Mouse (Mus musculus) heart, adult 11 months (tissue): Measurements from ENCODE around the gene Kansl1l.
"Not testable (repeated sequence)": the region's sequence is repeated elsewhere in the genome, so short reads cannot be mapped to it uniquely, and the experiment has no call there.

ENCODE experiments used
- DNase-seq: peaks from one replicate; pipeline ENCODE4 v3.0.0; 2022

Gene Kansl1l

DNA sequence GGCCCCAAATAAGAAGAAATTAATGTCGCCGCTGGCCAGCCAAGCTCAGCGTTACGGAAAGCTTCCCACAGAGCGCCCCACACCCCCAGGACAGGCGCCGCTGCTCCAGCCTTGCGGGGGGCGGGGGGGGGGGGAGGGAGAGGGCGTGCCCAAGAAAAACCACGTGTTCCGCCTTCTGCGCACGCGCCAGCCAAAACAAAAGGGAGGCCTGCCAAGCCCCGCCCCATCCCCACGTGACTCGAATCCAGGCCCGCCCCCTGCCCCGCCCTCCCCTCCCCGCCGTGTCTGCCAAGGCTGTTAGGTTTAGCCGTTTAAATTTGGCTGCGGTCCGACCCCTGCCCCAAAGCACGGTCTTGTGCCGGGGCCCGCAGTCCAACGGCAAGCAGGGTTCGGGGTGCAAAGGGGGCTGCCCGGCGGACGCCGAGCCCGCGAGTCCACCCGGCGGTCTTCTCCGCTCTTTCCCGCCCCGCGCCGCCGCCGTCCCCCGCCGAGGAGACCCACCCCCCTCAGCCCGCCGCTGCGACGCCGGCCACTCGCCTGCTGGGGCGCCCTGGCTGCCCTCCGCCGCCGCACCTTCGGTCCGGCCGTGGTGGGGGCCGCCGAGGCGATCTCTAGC is 417 bp downstream of the Kansl1l start:
- peak; percentile 99 for DNase-seq

GRCm38 (mm10) chr1:66815941-66816777 is 1.2 kb downstream of the Kansl1l start:
- DNase-seq = peak; percentile 97

GRCm38 (mm10) chr1:66814756-66815155 is 2.6 kb downstream of the Kansl1l start:
- DNase-seq = peak; percentile 86

- peak; percentile 82 for DNase-seq
Observed at GRCm38 (mm10) chr1:66813191-66813590, 4.2 kb downstream of the Kansl1l start.

DNA sequence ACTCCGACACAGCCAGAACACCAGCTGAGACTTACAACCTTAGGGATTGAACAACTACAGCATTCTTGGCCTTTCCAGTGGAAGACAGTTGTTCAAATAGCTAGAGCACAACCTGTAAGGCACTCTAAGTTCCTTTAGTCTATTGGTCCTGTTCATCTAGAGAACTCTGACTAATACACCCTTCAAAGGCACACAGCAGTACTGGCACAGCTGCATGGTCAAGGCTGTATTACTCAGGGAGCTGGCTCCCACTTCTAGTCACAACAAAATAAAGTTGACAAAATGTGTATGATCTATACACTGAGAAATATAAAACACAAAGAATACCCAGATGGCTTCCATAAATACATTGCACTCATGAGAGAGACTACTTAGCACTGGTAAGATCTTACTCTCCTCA is 10.5 kb downstream of the Kansl1l start:
- no peak for DNase-seq

- DNase-seq = no peak
Observed at GRCm38 (mm10) chr1:66805408-66805807, 12.0 kb downstream of the Kansl1l start.

- DNase-seq = no peak
Observed at GRCm38 (mm10) chr1:66804710-66805109, 12.7 kb downstream of the Kansl1l start.

DNA sequence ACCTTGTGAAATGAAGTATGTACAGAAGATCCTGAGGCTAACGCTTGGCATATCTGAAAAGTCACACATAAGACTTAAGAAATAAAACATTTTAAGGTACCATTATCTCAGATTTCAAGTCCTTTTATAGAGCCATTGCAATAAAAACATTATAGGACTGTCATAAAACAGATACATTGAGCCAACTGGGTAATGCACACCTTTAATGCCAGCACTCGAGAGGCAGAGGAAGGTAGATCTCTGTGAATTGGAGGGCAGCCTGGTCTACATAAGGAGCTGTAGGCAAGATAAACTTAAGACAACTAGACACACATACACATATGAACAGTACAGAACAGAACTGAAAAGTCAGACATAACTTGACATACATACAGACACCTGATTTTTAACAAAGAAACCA is 19.4 kb downstream of the Kansl1l start:
- no peak for DNase-seq

GRCm38 (mm10) chr1:66792838-66793466 is 24.4 kb downstream of the Kansl1l start:
- DNase-seq = no peak

DNA sequence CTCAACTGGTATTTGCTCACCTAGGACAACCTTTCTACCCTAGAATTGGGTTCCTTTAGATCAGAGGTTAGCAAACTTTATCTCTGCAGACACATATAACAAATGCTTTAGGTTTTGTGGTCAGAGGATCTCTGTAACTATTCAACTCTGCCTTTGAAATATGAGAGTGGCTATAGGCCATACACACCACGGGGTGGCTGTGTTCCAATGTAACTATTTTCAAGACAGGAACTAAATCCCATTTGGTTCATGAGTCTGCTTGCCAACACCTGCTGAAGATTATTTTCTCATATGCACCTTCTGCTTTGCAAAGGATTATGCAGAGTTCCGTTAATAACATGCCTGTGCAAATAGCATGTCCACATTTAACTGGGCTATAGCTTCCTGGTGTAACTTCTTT is 35.1 kb downstream of the Kansl1l start:
- DNase-seq = no peak

DNA sequence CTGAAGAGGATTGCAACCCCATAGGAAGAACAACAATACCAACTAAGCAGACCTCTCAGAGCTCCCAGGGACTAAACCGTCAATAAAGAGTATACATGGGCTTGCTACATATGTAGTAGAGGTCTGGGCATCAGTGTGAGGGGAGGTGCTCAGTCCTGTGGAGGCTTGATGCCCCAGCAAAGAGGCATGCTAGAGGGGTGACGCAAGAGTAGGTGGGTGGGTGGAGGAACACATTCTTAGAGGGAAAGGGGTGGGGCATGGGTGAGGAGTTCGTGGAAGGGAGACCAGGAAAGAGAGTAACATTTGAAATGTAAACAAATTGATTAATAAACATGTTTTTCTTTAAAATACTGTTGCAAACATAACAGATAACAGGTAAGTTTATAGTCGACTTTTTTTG is 36.3 kb downstream of the Kansl1l start:
- no peak for DNase-seq

DNA sequence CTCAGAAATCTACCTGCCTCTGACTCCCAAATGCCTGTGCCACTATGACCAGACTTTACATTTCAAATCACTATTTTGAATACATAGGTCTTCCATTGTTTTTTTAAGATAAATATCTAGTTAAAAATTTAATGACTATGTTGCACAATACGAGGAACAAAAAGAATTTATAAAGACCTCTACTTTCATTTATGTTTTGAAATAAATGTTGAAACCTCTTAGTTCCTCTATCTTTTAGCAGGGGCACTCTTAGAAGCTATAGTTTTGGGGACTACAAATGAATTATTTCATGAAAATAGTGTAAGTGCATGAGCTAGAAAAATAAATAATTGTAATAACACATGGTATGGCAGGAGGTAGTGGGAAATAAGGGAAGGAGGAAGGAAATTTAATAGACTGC is 38.6 kb downstream of the Kansl1l start:
- DNase-seq = no peak

DNA sequence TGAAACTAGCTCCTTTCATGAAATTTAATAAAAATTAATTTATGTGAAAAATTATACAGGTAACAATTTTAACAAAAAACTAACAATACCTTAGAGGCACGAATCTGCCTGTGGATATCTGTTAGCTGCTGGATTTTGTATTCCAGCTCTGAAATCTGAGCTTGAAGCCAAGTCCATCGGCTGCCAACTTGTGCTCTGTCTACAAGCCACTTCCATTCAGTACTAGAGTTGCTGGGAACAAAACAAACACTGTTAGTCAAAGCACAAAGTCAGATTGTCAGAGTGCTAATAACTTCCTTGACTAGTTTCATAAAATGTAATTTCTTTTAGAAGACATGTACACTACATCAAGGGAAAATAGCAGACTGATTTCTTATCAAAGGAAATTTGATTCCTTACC is 39.5 kb downstream of the Kansl1l start:
- peak; percentile 90 for DNase-seq

DNA sequence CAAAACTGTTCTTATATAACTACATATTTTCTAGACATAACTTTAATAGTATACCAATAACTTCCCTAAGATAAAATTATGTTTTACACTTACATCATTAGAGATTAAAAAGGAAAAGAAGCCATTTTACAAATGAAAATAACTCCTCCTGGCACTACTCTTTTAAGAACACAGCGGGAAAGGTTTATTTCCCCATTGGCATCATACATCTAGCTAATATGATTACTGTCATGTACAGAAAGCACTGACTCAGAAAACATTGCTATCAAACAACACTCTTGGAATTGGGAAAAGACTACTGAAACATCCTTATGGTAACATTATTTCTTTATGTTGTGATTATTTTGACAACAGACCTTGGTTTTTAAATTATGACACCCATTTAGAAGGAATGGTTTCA is 48.6 kb downstream of the Kansl1l start:
- no peak for DNase-seq

GRCm38 (mm10) chr1:66730581-66730980 is 86.8 kb downstream of the Kansl1l start:
- no peak for DNase-seq

- no peak for DNase-seq
Observed at GRCm38 (mm10) chr1:66712859-66713258, 104.5 kb downstream of the Kansl1l start.

GRCm38 (mm10) chr1:66704523-66704922 is 112.8 kb downstream of the Kansl1l start:
- no peak for DNase-seq

- no peak for DNase-seq
Observed at GRCm38 (mm10) chr1:66702623-66703345, 114.6 kb downstream of the Kansl1l start.

- DNase-seq = no peak
Observed at GRCm38 (mm10) chr1:66701576-66701940, 115.8 kb downstream of the Kansl1l start.

DNA sequence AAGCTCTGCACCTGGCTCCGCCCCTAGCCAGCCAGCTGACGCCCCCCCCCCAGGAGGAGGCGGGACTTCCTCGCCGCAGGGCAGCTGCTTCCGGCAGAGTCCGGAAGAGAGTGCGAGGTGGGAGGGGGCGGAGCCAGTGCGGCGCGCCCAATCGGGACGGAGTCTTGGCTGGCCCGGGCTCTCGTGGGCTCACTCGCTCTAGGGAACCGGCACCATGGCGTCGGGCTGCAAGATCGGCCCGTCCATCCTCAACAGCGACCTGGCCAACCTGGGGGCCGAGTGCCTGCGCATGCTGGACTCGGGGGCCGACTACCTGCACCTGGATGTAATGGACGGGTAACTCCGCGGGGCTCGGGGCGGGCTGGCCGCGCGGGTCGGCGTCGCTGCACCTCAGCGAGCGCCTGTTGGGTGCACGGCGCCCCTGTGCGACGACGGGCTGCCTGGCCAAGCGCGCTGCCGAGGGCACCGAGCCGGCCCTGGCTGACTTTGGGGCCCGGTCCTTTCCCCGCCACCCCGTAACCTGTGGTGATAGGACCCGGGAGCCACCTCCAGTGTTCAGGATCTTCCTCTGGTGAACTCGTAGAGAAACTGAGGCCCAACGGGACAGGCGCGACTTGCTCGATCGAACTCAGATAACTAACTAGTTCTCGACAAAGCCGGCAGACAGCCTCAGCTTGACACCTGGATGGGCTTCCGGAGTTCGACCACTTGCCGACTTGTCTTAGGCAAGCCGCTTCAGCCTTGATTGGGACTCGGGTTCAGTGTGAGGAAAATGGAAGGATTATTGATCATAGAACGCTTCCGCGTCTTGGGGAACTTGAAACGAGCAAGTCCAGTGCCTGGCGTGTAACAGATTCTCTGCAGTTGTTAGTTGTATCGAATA is 116.4 kb downstream of the Kansl1l start, which contains the start of gene Rpe:
TSS of gene Rpe (plus strand) at position 139 of the 883 bp plus-strand sequence.
- peak; percentile 99 for DNase-seq

- no peak for DNase-seq
Observed at GRCm38 (mm10) chr1:66700149-66700692, 117.1 kb downstream of the Kansl1l start.

- not testable (repeated sequence) for DNase-seq
Observed at GRCm38 (mm10) chr1:66699630-66700029, 117.7 kb downstream of the Kansl1l start.
